Mouse (Mus musculus): ENCODE measurements around the gene Mphosph8. TPM values are rescaled to one million over a fixed set of nuclear protein-coding genes. Genes with fewer than 3 reads are reported as not detected.

Gene Mphosph8
- polyA plus RNA-seq, 1 experiment from 2014 or later, result 17.7 TPM

GRCm38 (mm10) chr14:56649448-56649847 is 18.6 kb upstream of the Mphosph8 start:
- ATAC-seq (ENCODE audit: low FRiP score, low TSS enrichment), result no peak
- no peak overlapping the region for H3K4me2 ChIP-seq (replicated peaks; ENCODE audit: low read depth)
- H3K4me3 ChIP-seq (ENCODE audit: low read depth, low read length), result no peak overlapping the region
- no peaks in the 10 kb centered on the region for H3K9me3 ChIP-seq (ENCODE audit: control insufficient read depth, low read length)
- no peak overlapping the region for H3K9ac ChIP-seq (ENCODE audit: low read length)
- no peak for DNase-seq (ENCODE audit: low spot score)
- peaks cover 17% of the 10 kb centered on the region for H3K36me3 ChIP-seq (ENCODE audit: control insufficient read depth, insufficient read depth, low read length)
- H3K27me3 ChIP-seq (ENCODE audit: control insufficient read depth, insufficient read depth, low read length), result no peaks in the 10 kb centered on the region
- no peak overlapping the region for H3K27ac ChIP-seq (replicated peaks)
- H3K4me1 ChIP-seq (replicated peaks; ENCODE audit: control insufficient read depth, insufficient read depth), result no peaks in the 10 kb centered on the region
- no peak for TF ChIP-seq CTCF (IDR thresholded peaks at IDR 0.05; ENCODE audit: low read depth)
- no peak for TF ChIP-seq EP300 (optimal IDR thresholded peaks at IDR 0.05)

DNA sequence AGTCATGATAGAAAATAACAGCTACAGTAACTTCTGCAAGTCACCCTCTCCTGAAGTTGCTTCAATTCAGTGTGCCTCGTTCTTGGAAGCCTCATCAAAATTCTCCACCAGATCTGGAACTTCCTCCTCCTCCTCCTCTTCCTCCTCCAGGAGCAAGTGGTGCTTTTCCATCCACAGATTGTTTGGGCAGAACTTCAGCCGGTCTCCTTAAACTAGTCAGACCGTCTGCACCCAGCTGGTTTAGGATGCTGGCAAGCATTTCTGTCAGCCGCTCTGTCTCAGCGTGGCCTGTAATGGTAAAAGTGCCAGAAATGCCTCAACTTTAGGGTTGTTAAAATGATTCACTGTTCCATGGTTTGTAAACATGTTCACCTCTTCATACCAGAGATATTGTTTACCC is 2.4 kb upstream of the Mphosph8 start:
- H3K9ac ChIP-seq (ENCODE audit: low read length), result no peak overlapping the region
- no peak for TF ChIP-seq CTCF (IDR thresholded peaks at IDR 0.05; ENCODE audit: low read depth)
- TF ChIP-seq EP300 (optimal IDR thresholded peaks at IDR 0.05), result no peak
- H3K4me3 ChIP-seq (ENCODE audit: low read depth, low read length), result no peak overlapping the region
- no peak overlapping the region for H3K4me2 ChIP-seq (replicated peaks; ENCODE audit: low read depth)
- ATAC-seq (ENCODE audit: low FRiP score, low TSS enrichment) (no peak), DNase-seq (ENCODE audit: low spot score) (no peak)
- H3K4me1 ChIP-seq (replicated peaks; ENCODE audit: control insufficient read depth, insufficient read depth), result peaks cover 4% of the 10 kb centered on the region; the same call in 1 of the 2 replicates
- no peak overlapping the region for H3K27ac ChIP-seq (replicated peaks)
- WGBS, result 52% methylated on average over 5 of the region's 5 CpGs
- no peaks in the 10 kb centered on the region for H3K9me3 ChIP-seq (ENCODE audit: control insufficient read depth, low read length)
- no peaks in the 10 kb centered on the region for H3K27me3 ChIP-seq (ENCODE audit: control insufficient read depth, insufficient read depth, low read length)
- no peaks in the 10 kb centered on the region for H3K36me3 ChIP-seq (ENCODE audit: control insufficient read depth, insufficient read depth, low read length)

- WGBS, result 81% methylated on average over 3 of the region's 3 CpGs
- Histone ChIP-seq H3K9me3 (ENCODE audit: control insufficient read depth, low read length) (no peaks in the 10 kb centered on the region), H3K4me3 (ENCODE audit: low read depth, low read length) (no peak overlapping the region), H3K4me2 (replicated peaks; ENCODE audit: low read depth) (no peak overlapping the region), H3K27me3 (ENCODE audit: control insufficient read depth, insufficient read depth, low read length) (no peaks in the 10 kb centered on the region), H3K4me1 (replicated peaks; ENCODE audit: control insufficient read depth, insufficient read depth) (peaks cover 4% of the 10 kb centered on the region; the same call in 1 of the 2 replicates), H3K27ac (replicated peaks) (no peak overlapping the region), H3K9ac (ENCODE audit: low read length) (no peak overlapping the region), H3K36me3 (ENCODE audit: control insufficient read depth, insufficient read depth, low read length) (no peaks in the 10 kb centered on the region)
- TF ChIP-seq CTCF (IDR thresholded peaks at IDR 0.05; ENCODE audit: low read depth), result no peak
- no peak for TF ChIP-seq EP300 (optimal IDR thresholded peaks at IDR 0.05)
- no peak for DNase-seq (ENCODE audit: low spot score)
- no peak for ATAC-seq (ENCODE audit: low FRiP score, low TSS enrichment)
Measured at GRCm38 (mm10) chr14:56666909-56667308, 1.1 kb upstream of the Mphosph8 start.

DNA sequence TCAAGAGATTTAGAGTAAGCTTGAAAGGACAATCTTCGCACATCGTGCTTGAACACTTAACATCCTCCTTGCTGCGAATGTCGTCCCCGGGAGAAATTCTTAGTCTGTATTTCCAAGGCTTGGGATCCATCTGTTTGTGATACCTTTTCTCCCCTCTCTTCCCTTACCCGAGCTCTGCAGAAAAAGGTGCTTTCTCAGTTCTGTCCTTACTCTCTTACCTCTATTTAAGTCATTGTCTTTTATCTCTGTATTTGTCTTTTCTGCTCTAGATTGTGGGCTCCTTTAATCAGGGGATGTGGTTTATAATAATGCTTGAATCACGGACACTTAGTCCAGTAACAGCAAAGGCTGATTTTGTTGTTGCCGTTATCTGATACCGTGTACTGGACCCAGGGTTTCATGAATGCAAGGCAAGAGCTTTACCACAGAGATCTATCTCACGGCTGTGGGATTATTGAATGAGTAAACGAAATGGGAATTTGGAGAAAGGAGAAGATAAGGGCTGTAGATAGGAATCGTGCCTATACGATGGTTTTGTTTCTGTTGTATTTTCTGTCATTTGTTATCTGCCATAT is 1.1 kb downstream of the Mphosph8 start:
- Histone ChIP-seq H3K27ac (replicated peaks) (no peak overlapping the region), H3K36me3 (ENCODE audit: control insufficient read depth, insufficient read depth, low read length) (no peaks in the 10 kb centered on the region), H3K9ac (ENCODE audit: low read length) (peak overlapping the region; percentile 78), H3K4me2 (replicated peaks; ENCODE audit: low read depth) (peak overlapping the region; percentile 70), H3K4me1 (replicated peaks; ENCODE audit: control insufficient read depth, insufficient read depth) (peaks cover 4% of the 10 kb centered on the region; the same call in 1 of the 2 replicates), H3K4me3 (ENCODE audit: low read depth, low read length) (peak overlapping the region; percentile 90), H3K27me3 (ENCODE audit: control insufficient read depth, insufficient read depth, low read length) (no peaks in the 10 kb centered on the region), H3K9me3 (ENCODE audit: control insufficient read depth, low read length) (no peaks in the 10 kb centered on the region)
- DNase-seq (ENCODE audit: low spot score) (no peak), ATAC-seq (ENCODE audit: low FRiP score, low TSS enrichment) (no peak)
- WGBS, result 1% methylated on average over 13 of the region's 13 CpGs
- TF ChIP-seq EP300 (optimal IDR thresholded peaks at IDR 0.05) (no peak), CTCF (IDR thresholded peaks at IDR 0.05; ENCODE audit: low read depth) (no peak)

DNA sequence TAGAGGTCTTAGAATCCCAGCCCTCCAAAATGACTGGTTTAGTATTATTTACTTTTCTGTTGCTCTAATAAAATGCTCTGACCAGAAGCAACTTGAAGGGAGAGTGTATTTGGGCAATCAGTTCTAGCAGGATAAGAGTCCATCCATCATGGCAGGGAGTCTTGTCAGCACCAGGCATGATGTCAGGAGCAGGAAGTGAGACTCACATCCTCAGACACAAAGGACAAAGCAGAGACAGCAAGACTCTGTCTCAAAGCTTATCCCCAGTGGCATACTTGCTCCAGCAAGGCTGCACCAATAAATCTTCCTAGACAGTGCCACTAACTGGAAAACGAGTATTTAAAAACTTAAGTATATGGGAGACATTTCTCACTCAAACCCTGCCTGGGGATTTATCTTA is 17.4 kb downstream of the Mphosph8 start:
- no peaks in the 10 kb centered on the region for H3K9me3 ChIP-seq (ENCODE audit: control insufficient read depth, low read length)
- no peak overlapping the region for H3K4me2 ChIP-seq (replicated peaks; ENCODE audit: low read depth)
- WGBS, result 28% methylated on average over 1 of the region's 1 CpGs
- no peak for TF ChIP-seq EP300 (optimal IDR thresholded peaks at IDR 0.05)
- no peak for TF ChIP-seq CTCF (IDR thresholded peaks at IDR 0.05; ENCODE audit: low read depth)
- H3K27me3 ChIP-seq (ENCODE audit: control insufficient read depth, insufficient read depth, low read length), result no peaks in the 10 kb centered on the region
- peaks cover 20% of the 10 kb centered on the region for H3K36me3 ChIP-seq (ENCODE audit: control insufficient read depth, insufficient read depth, low read length)
- DNase-seq (ENCODE audit: low spot score) (no peak), ATAC-seq (ENCODE audit: low FRiP score, low TSS enrichment) (no peak)
- H3K27ac ChIP-seq (replicated peaks), result no peak overlapping the region
- no peaks in the 10 kb centered on the region for H3K4me1 ChIP-seq (replicated peaks; ENCODE audit: control insufficient read depth, insufficient read depth)
- H3K4me3 ChIP-seq (ENCODE audit: low read depth, low read length), result no peak overlapping the region
- no peak overlapping the region for H3K9ac ChIP-seq (ENCODE audit: low read length)

DNA sequence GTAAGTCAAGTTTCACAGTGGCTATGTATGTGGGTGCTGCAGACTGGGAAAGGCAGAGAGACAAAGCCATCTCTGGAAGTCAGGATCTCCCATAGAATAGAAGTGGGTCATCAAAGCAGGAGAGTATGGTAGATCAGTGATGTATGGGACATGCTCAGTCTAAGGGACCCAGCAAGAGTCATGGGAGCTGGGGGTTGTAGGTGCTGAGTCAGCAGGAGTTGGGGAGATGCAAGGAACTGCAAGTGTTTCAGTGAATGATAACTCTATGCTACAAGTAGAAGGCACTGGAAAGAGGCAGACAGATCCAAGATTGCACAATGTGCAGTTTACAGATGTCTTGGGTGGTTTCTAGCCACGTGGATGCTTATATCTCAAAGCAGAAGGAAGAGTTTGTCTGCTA is 21.1 kb downstream of the Mphosph8 start:
- WGBS, result 71% methylated on average over 1 of the region's 1 CpGs
- H3K36me3 ChIP-seq (ENCODE audit: control insufficient read depth, insufficient read depth, low read length), result peaks cover 24% of the 10 kb centered on the region

More for the DNA sequence above, 21.1 kb downstream of the Mphosph8 start:
- Histone ChIP-seq H3K4me1 (replicated peaks; ENCODE audit: control insufficient read depth, insufficient read depth) (no peaks in the 10 kb centered on the region), H3K27me3 (ENCODE audit: control insufficient read depth, insufficient read depth, low read length) (no peaks in the 10 kb centered on the region), H3K4me2 (replicated peaks; ENCODE audit: low read depth) (no peak overlapping the region), H3K27ac (replicated peaks) (no peak overlapping the region), H3K9me3 (ENCODE audit: control insufficient read depth, low read length) (no peaks in the 10 kb centered on the region), H3K9ac (ENCODE audit: low read length) (no peak overlapping the region), H3K4me3 (ENCODE audit: low read depth, low read length) (no peak overlapping the region)
- no peak for ATAC-seq (ENCODE audit: low FRiP score, low TSS enrichment)
- TF ChIP-seq EP300 (optimal IDR thresholded peaks at IDR 0.05), result no peak
- no peak for TF ChIP-seq CTCF (IDR thresholded peaks at IDR 0.05; ENCODE audit: low read depth)
- DNase-seq (ENCODE audit: low spot score), result no peak
